Mouse (Mus musculus) gastrocnemius, adult 8-10 months (tissue): ENCODE data around the gene Nek8. TPM values are rescaled to one million over a fixed set of nuclear protein-coding genes. Genes with fewer than 3 reads are reported as not detected.
"Not testable (repeated sequence)": the region's sequence is repeated elsewhere in the genome, so short reads cannot be mapped to it uniquely, and the experiment has no call there.

Experiments
- DNase-seq, 2 experiments: peaks; one replicate each; pipeline ENCODE4 v3.0.0; 2022; ENCODE audit warnings: low spot score in 2 of 2
- total RNA-seq, 4 experiments: library from RNA; stranded (reverse); gene quantifications; 2 replicates each; pipeline ENCODE4 v1.2.4; 2022

The Nek8 gene
- total RNA-seq, 4 experiments from 2014 or later, result 0.19 to 0.73 (median 0.50) TPM

- no peak for DNase-seq
Observed at GRCm38 (mm10) chr11:78146707-78147543, 29.6 kb downstream of the Nek8 start.

GRCm38 (mm10) chr11:78146168-78146567 is 30.3 kb downstream of the Nek8 start:
- DNase-seq, result no peak

GRCm38 (mm10) chr11:78143520-78143919 is 33.0 kb downstream of the Nek8 start:
- DNase-seq, result no peak

GRCm38 (mm10) chr11:78140665-78141064 is 35.8 kb downstream of the Nek8 start:
- DNase-seq, result no peak

GRCm38 (mm10) chr11:78138023-78138422 is 38.5 kb downstream of the Nek8 start:
- DNase-seq, result no peak

GRCm38 (mm10) chr11:78137584-78137983 is 38.9 kb downstream of the Nek8 start:
- DNase-seq, result no peak

- DNase-seq, result no peak
Observed at GRCm38 (mm10) chr11:78136132-78136531, 40.3 kb downstream of the Nek8 start.

- not testable (repeated sequence) for DNase-seq
Observed at GRCm38 (mm10) chr11:78135314-78135713, 41.2 kb downstream of the Nek8 start.

GRCm38 (mm10) chr11:78134344-78134743 is 42.1 kb downstream of the Nek8 start:
- DNase-seq, result no peak

- DNase-seq, result no peak
Observed at GRCm38 (mm10) chr11:78133915-78134314, 42.6 kb downstream of the Nek8 start.

- DNase-seq, result no peak
Observed at GRCm38 (mm10) chr11:78129458-78129857, 47.0 kb downstream of the Nek8 start.

- no peak for DNase-seq
Observed at GRCm38 (mm10) chr11:78126739-78127138, 49.7 kb downstream of the Nek8 start.

- DNase-seq, result no peak
Observed at GRCm38 (mm10) chr11:78125691-78126090, 50.8 kb downstream of the Nek8 start.

GRCm38 (mm10) chr11:78123782-78124181 is 52.7 kb downstream of the Nek8 start:
- no peak for DNase-seq

- no peak for DNase-seq
Observed at GRCm38 (mm10) chr11:78122815-78123214, 53.7 kb downstream of the Nek8 start.

- no peak for DNase-seq
Observed at GRCm38 (mm10) chr11:78121176-78121575, 55.3 kb downstream of the Nek8 start.

GRCm38 (mm10) chr11:78119898-78120297 is 56.6 kb downstream of the Nek8 start:
- DNase-seq, result no peak

- no peak for DNase-seq
Observed at GRCm38 (mm10) chr11:78118467-78118866, 58.0 kb downstream of the Nek8 start.

- DNase-seq, result no peak
Observed at GRCm38 (mm10) chr11:78116146-78116410, 60.4 kb downstream of the Nek8 start.
